Mouse (Mus musculus) cerebellum, adult 2 months (tissue): ENCODE results near the gene Ovca2.

ENCODE experiments used
- CTCF ChIP-seq: fragments of 200-500 bp; IDR thresholded peaks from 2 replicates; pipeline ENCODE4 v1.5.1; 2011; ENCODE audit warnings: low read depth, mild to moderate bottlenecking, control low read depth, low read length, moderate library complexity, borderline replicate concordance; ENCODE audit not compliant: insufficient read depth
- POLR2A ChIP-seq: fragments of 200-500 bp; IDR thresholded peaks from 2 replicates; pipeline ENCODE4 v1.6.1; 2011; ENCODE audit warnings: low read length, control low read depth, borderline replicate concordance; ENCODE audit not compliant: insufficient read depth

DNA sequence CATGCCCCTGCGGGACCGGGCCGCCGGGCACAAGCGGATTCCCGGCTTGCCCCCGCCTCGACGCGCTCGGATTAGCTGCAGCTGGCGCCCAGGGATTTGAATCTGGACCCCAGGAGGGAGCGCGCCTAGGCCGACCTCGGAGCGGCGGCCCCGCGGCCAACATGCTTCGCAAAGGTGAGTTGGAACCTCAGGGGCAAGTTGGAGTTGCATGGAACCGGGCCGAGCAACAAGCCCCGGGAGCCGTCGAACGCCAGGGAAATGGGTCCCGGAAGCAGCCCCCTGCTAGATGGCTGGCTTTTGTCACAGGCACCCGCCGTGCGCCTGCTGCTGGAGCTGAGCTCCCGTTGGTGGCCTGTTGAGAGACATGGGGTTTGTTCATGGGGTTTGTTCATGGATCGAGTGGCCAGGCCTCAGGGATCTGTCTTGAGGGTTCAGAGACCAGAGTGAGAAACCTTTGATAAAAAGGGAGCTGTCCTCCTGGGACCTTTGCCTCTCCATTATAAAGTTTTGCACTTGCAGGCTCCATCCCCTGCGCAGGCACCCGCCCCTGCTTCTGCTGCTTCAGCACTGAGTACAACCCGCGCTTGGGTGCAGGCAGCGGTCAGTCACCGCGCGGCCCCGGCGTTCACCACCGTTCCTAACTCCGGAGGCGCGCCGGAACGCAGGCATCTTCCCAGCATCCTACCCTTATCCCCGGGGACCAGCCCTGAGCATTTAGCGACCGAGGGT is 15.7 kb upstream of the Ovca2 start:
- TF ChIP-seq POLR2A (no peak), CTCF (no peak)
